Mouse (Mus musculus): Measurements from ENCODE around the gene Col6a2.

Gene Col6a2

GRCm38 (mm10) chr10:76622928-76623680 lies at the start of gene Col6a2:
Col6a2 (minus strand) TSS chr10:76623630.
- DNase-seq (ENCODE audit: low read depth, low spot score) = peak; percentile 15

GRCm38 (mm10) chr10:76671939-76672338 lies 48.5 kb upstream of the Col6a2 start:
- DNase-seq (ENCODE audit: low read depth, low spot score) = no peak

DNA sequence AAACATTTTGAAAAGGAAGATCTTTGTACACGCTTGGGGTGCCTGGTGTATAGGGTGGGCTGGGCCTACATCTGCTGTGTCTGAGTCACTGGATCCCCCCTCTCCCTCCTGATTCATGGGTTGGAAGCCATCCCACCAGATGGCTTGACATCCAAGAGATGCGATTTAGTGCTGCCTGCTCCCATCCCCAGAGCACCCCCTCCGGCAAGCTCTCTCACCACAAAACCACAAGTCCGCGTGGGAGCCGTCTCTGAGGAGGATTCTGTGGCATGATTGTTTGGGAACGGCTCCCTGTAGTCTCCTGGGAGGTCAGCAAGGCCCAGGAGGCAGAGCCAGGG lies 45.5 kb upstream of the Col6a2 start:
- DNase-seq (ENCODE audit: low read depth, low spot score) = peak; percentile 89

GRCm38 (mm10) chr10:76668261-76668946 lies 45.0 kb upstream of the Col6a2 start:
- DNase-seq (ENCODE audit: low read depth, low spot score) = no peak

DNA sequence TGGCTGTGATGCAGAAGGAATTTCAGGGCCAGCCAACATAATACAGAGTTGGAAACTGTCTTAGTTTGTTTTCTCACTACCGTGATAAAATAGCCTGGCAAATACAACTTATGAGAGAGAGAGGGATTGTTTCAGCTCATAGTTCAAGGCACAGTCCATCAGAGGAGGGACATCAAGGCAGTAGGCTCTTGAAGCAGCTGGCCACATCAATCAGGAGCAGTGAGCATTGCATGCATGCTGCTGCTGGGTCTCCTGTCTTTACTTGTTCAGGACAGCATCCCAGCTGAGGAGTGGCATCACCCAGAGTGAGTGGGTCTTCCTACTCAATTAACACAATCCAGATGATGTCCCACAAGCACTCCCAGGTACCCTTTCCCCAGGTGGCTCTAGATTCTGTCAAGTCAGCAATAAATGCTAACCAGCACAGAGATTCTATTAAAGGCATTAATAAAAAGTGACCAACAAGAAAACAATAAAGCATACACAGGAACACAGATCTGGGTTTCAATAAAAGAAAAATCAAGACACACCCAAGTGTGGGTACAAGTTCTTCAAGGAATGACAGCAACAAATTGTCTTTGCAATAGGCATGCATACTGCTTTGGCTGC lies 43.9 kb upstream of the Col6a2 start:
- no peak for DNase-seq (ENCODE audit: low read depth, low spot score)

DNA sequence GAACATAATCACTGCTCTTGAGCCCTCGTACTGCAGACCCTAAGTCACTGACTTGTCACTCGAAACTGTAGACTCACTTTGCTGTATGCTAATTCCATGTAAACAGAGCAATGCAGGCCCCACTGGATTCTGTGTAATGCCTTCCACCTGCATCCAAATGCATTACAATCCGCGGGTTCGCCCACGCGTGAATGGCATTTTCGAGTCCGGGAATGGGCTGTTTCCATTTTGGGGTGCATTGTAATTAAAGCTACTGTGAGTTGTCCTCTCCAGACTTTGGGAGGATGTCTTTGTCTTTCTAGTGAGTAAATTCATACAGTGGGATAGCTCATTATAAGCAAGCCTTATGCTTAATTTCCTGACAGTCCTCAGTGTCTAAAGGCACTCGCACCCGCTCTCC lies 42.1 kb upstream of the Col6a2 start:
- no peak for DNase-seq (ENCODE audit: low read depth, low spot score)

DNA sequence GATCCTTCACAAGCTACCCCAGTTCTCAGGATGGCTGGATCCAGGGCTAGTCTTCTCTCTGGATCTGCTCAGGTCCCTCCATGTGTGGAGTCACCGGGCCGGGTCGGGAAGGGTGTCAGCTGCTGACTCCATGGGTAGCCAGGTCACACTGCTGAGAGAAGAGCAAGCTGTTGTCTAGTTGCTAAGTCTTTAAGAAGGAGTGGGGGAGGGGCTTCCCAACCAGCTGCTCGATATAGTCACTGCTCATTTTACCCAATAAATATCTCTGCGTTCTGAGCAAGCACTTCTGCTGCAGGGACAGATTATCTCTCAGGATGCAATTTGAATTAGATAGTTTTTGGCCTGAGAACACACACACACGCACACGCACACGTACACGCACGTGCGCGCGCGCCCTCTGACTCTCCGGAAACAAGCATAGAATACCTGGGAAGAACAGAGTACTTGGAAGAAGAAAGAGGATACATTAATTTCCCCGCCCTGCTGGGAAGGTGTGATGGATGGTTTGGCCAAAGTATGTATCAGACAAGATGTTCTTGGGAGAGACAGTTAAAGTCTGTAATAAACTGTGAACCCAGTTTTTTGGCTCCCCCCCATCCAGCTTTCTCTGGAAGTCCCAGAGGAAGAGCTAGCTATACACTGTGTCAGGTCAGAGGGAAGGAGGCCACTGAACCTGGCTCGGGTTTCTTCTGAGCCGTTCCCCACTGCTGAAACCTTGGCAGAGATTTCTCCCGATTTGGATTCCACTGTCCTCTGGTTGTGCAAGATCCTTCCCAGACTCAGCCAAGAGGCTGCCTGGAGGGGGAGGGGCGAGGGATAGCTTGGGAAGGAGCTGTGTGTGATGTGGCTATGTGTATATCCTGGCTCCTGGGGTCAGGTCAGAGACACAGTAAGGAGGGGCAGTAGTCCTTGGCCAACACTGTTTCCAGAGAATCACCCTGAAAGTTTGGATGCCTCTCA lies 41.0 kb upstream of the Col6a2 start:
- no peak for DNase-seq (ENCODE audit: low read depth, low spot score)

DNA sequence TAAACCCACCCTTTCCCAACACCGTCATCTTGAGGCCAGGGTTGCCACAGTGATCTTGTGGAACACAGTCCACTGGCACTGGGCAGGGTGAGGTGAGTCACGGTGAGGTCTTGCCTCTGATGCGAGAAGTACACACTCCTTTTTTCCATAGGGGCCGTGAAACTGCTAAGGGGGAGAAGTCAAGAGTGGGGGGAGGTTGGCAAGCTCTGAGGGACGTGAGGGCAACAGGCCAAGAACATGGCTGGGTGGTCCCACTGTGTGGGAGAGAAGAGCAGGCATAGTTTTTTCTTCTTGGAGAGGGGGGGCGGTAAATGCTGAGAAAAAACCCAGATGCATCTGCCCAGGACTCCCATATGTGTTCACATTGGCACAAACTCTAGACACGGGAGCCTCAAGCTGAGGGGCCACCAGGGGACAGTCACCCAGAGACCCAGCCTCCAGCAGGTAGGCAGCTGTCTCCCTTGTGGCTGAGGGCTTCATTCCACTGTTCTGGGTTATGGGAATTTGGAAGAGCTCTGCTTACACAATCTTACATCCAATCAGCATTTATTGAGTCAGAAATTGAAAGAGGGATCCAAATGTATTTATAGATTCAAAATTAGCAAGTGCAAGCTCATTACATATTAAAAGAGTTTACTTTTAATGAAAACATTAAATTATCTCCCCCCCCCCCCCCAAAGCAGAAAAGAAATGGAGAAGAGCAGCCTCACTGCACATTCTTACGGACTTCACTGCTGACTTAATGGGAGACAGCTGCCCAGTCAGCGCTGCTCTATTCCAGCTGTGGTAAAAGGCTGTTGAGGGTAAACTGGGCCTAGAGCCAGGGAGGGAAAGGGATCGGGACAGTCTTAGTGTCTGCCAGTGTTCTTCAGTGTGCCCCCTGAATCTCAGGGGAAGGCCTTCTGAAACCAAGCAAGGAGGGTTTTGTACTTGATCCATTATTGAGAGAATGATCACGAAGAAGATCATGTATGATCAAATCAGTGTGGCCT lies 30.2 kb upstream of the Col6a2 start:
- no peak for DNase-seq (ENCODE audit: low read depth, low spot score)

- DNase-seq (ENCODE audit: low read depth, low spot score) = no peak
Observed at GRCm38 (mm10) chr10:76650662-76651342, 27.4 kb upstream of the Col6a2 start.

DNA sequence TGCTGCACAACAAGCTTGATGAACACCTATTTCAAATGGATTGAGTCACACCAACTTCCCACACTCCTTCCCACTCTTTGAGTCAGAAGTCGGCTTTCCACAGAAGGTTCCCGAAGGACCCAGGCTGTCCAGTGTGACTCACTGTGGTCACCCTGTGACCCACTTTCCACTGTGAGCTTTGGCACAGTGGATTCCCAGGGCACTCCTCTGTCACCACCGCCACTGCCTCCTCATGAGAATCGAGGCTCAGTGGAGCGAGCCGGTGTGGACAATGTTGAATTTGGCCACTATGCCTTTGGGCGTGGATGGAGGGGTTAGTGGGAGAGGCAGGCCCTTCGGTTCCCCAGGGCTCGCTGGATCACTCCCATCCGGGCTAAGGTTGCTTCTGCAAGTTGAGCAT lies 25.3 kb upstream of the Col6a2 start:
- no peak for DNase-seq (ENCODE audit: low read depth, low spot score)

DNA sequence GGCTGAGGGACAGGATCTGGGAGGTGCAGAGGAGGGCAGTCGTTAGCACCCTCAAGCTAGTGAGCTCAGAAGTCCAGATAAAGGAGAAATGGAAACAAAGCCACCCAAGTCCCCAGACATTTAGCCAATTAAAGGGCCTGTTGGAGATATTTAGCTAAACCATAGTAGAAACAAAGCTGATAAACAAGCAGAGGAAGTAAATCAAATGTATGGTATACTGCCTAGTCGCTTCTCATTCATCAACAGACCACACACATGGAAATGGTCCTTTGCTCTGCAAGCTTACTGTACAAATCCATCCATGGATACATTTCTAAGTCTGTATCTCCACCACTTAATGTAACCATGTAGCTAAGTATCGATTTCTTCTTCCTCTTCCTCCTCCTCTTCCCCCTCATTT lies 24.0 kb upstream of the Col6a2 start:
- DNase-seq (ENCODE audit: low read depth, low spot score) = no peak

- DNase-seq (ENCODE audit: low read depth, low spot score) = no peak
Observed at GRCm38 (mm10) chr10:76645686-76646085, 22.3 kb upstream of the Col6a2 start.

GRCm38 (mm10) chr10:76645066-76645465 lies 21.6 kb upstream of the Col6a2 start:
- no peak for DNase-seq (ENCODE audit: low read depth, low spot score)

- DNase-seq (ENCODE audit: low read depth, low spot score) = no peak
Observed at GRCm38 (mm10) chr10:76643999-76644398, 20.6 kb upstream of the Col6a2 start.

- DNase-seq (ENCODE audit: low read depth, low spot score) = no peak
Observed at GRCm38 (mm10) chr10:76643446-76643845, 20.0 kb upstream of the Col6a2 start.

- peak; percentile 38 for DNase-seq (ENCODE audit: low read depth, low spot score)
Observed at GRCm38 (mm10) chr10:76642628-76643434, 19.4 kb upstream of the Col6a2 start.

GRCm38 (mm10) chr10:76641894-76642627 lies 18.6 kb upstream of the Col6a2 start:
- DNase-seq (ENCODE audit: low read depth, low spot score) = no peak

DNA sequence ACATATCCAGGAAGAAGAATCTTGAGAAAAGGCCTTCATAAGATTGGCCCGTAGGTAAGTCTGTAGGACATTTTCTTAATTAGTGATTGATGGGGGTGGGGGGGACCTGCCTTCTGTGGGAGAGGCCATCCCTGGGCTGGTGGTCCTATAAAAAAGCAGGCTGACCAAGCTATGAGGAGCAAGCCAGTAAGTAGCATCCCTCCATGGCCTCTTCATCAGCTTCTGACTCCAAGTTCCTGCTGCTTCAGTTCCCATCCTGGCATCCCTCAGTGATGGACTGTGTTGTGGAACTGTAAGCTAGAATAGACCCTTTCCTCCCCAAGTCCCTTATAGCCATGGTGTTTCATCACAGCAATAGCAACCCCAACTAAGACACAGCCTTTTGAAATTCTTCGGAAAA lies 16.5 kb upstream of the Col6a2 start:
- DNase-seq (ENCODE audit: low read depth, low spot score) = no peak

Data from telencephalon, adult 2 months (tissue).